Mouse (Mus musculus) megakaryocyte progenitor cell, adult 5-6 weeks (primary cell): ENCODE results near the gene Pnrc1. TPM values are rescaled to one million over a fixed set of nuclear protein-coding genes. Genes with fewer than 3 reads are reported as not detected.
A peak's percentile ranks its signal among the peaks of the same experiment; 100 is the strongest.
"Not testable (repeated sequence)": the region's sequence is repeated elsewhere in the genome, so short reads cannot be mapped to it uniquely, and the experiment has no call there.

Experiments used
- ATAC-seq: replicated peaks from 2 replicates; pipeline ENCODE4 v1.8.0; 2016; ENCODE audit warnings: mild to moderate bottlenecking, moderate TSS enrichment, inconsistent platforms; ENCODE audit not compliant: poor library complexity
- total RNA-seq, 2 experiments: library from RNA; stranded (forward) in 1 of 2; stranded (reverse) in 1 of 2; fragments of 157-497, 149-512 nt in 1 of 2; fragments of 200-1000 nt in 1 of 2; gene quantifications; 2 replicates each; pipeline versions ENCODE4 v1.2.3 to v1.2.4; 2015 to 2017

The Pnrc1 gene
- 155 and 182 TPM in 2 replicates for total RNA-seq (2015)
- total RNA-seq (2017) = 91.2 and 96.2 TPM in 2 replicates

- peak; percentile 64 for ATAC-seq
These were observed at the start of gene Pnrc1 for GRCm38 (mm10) chr4:33290002-33290401. Pnrc1 (minus strand) TSS chr4:33290163.

GRCm38 (mm10) chr4:33337999-33338398 is 48.0 kb upstream of the Pnrc1 start:
- peak; percentile 44 for ATAC-seq

GRCm38 (mm10) chr4:33332956-33333455 is 43.0 kb upstream of the Pnrc1 start:
- no peak for ATAC-seq

GRCm38 (mm10) chr4:33331147-33331546 is 41.2 kb upstream of the Pnrc1 start:
- peak; percentile 34; the same call in 1 of the 2 replicates for ATAC-seq

- ATAC-seq = no peak
These were observed 25.9 kb upstream of the Pnrc1 start for GRCm38 (mm10) chr4:33315840-33316239.

- ATAC-seq = not testable (repeated sequence)
These were observed 24.2 kb upstream of the Pnrc1 start for GRCm38 (mm10) chr4:33314150-33314549.

GRCm38 (mm10) chr4:33310840-33311437 is 21.0 kb upstream of the Pnrc1 start:
- peak; percentile 23; the same call in 1 of the 2 replicates for ATAC-seq

GRCm38 (mm10) chr4:33309764-33310757 is 20.1 kb upstream of the Pnrc1 start, which contains the start of gene Rngtt:
Rngtt (plus strand) TSS chr4:33310311.
- ATAC-seq = peak; percentile 98

GRCm38 (mm10) chr4:33307146-33307545 is 17.2 kb upstream of the Pnrc1 start:
- no peak for ATAC-seq

- peak; percentile 64 for ATAC-seq
These were observed 13.1 kb upstream of the Pnrc1 start for GRCm38 (mm10) chr4:33303057-33303456.

GRCm38 (mm10) chr4:33300891-33301665 is 11.1 kb upstream of the Pnrc1 start:
- not testable (repeated sequence) for ATAC-seq

GRCm38 (mm10) chr4:33292409-33293370 is 2.7 kb upstream of the Pnrc1 start:
- ATAC-seq = peak; percentile 61

- no peak for ATAC-seq
These were observed 915 bp upstream of the Pnrc1 start for GRCm38 (mm10) chr4:33290878-33291277.

- ATAC-seq = peak; percentile 17
These were observed 785 bp downstream of the Pnrc1 start for GRCm38 (mm10) chr4:33289106-33289650.

- 0 out of 2 replicates have a peak, but pooled peaks have one; percentile 35 for ATAC-seq
These were observed 4.5 kb downstream of the Pnrc1 start for GRCm38 (mm10) chr4:33285448-33285847.

GRCm38 (mm10) chr4:33284083-33284880 is 5.7 kb downstream of the Pnrc1 start:
- ATAC-seq = no peak

GRCm38 (mm10) chr4:33281891-33282685 is 7.9 kb downstream of the Pnrc1 start:
- ATAC-seq = no peak

GRCm38 (mm10) chr4:33273437-33273836 is 16.5 kb downstream of the Pnrc1 start:
- ATAC-seq = no peak
